Mouse (Mus musculus) forebrain, embryonic 16.5 days (tissue): ENCODE results near the gene Igsf9b. TPM values are rescaled to one million over a fixed set of nuclear protein-coding genes. Genes with fewer than 3 reads are reported as not detected.

ENCODE experiments used
- ATAC-seq: fragments of 200-750 bp; cut with Nextera tagmentation; 2 replicates; pipeline ENCODE4 v1.8.0; 2017; ENCODE audit warnings: mild to moderate bottlenecking, moderate library complexity
- H3K27ac ChIP-seq: fragments of 300-500 bp; sonication (generic); 2 replicates; pipeline ENCODE4 v1.5.1; 2014; ENCODE audit warnings: low read length, control low read depth
- H3K27me3 ChIP-seq: fragments of 300-500 bp; sonication (generic); replicated peaks from 2 replicates; pipeline ENCODE4 v1.6.1; 2014; ENCODE audit warnings: low read length; ENCODE audit not compliant: control insufficient read depth, insufficient read depth
- H3K36me3 ChIP-seq: fragments of 300-500 bp; sonication (generic); 2 replicates; pipeline ENCODE4 v1.6.1; 2014; ENCODE audit not compliant: control insufficient read depth, insufficient read depth
- H3K4me1 ChIP-seq: fragments of 300-500 bp; sonication (generic); replicated peaks from 2 replicates; pipeline ENCODE4 v1.6.1; 2014; ENCODE audit warnings: low read length; ENCODE audit not compliant: control insufficient read depth, insufficient read depth
- H3K4me2 ChIP-seq: fragments of 300-500 bp; sonication (generic); 2 replicates; pipeline ENCODE4 v1.6.1; 2014; ENCODE audit warnings: mild to moderate bottlenecking, low read length, control low read depth
- H3K4me3 ChIP-seq: fragments of 300-500 bp; sonication (generic); replicated peaks from 2 replicates; pipeline ENCODE4 v1.5.1; 2014; ENCODE audit warnings: mild to moderate bottlenecking, low read length, control low read depth
- H3K9ac ChIP-seq: fragments of 300-500 bp; sonication (generic); replicated peaks from 2 replicates; pipeline ENCODE4 v1.6.1; 2014; ENCODE audit warnings: low read depth, low read length, control low read depth
- H3K9me3 ChIP-seq: fragments of 300-500 bp; sonication (generic); 2 replicates; pipeline ENCODE4 v1.6.1; 2016; ENCODE audit warnings: low read length; ENCODE audit not compliant: control insufficient read depth
- WGBS: fragments of 180-500 bp; shearing (Covaris S2); extraction: QIAGEN DNeasy Blood & Tissue Kit; methylation state at CpG from one replicate; pipeline ENCODE4 v1.1.7; 2014; 5-methylcytosine and 5-hydroxymethylcytosine counted together
- polyA plus RNA-seq: library from polyadenylated mRNA; unstranded; fragments of >200 nt; fragmentation: Nextera tagmentation; extraction: Ambion mirVana; gene quantifications from 2 replicates; pipeline ENCODE4 v1.2.1, GENCODE M21; 2015

Igsf9b gene
- polyA plus RNA-seq, 1 experiment from 2014 or later: 16.7 TPM

DNA sequence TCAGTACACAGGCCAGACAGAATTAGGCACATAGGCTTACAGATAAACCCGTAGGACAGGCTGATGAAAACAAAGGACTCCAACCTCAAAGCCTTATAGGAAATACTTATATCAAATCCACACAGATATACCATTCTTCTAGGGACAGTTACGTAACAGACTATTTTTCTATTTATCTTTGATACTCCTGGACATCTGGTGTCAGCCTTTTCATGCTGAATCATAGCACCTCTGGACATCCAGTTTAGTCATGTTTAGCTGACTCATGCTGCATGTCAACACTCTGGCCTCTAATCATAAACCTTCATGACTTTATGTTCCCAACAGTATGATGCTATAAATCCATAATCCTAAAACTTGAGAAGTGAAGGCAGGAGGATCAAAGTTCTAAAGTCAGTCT is 29.1 kb upstream of the Igsf9b start:
- H3K4me2 ChIP-seq: no peak overlapping the region
- ATAC-seq: no peak
- H3K27ac ChIP-seq: no peak overlapping the region
- H3K4me3 ChIP-seq: no peak overlapping the region
- peaks cover 3% of the 10 kb centered on the region; the same call in 1 of the 2 replicates for H3K9me3 ChIP-seq
- no peaks in the 10 kb centered on the region for H3K27me3 ChIP-seq
- H3K36me3 ChIP-seq: no peaks in the 10 kb centered on the region
- no peaks in the 10 kb centered on the region for H3K4me1 ChIP-seq
- WGBS: 75% methylated on average over 2 of the region's 2 CpGs
- no peak overlapping the region for H3K9ac ChIP-seq

DNA sequence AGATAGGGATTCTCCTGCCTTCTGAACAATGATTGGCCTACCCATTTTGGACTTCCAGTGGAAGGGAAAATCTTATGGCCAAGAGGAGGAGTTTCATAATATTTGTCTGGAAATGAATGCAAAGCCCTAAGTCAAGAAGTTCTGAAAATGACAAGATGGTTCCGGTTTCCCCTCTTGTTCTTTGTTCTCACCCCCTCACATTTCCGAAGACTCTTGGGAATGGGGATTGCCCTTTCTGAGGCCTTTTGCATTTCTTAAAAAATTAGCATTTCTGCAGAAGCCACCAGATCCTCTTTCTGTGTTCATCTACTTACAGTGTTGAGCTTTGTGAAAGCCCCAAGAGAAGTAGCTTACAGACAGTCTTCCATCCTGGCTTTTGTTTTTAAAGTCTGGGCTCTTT is 27.1 kb upstream of the Igsf9b start:
- H3K27me3 ChIP-seq: no peaks in the 10 kb centered on the region
- H3K4me1 ChIP-seq: no peaks in the 10 kb centered on the region
- WGBS: 91% methylated on average over 2 of the region's 2 CpGs
- H3K36me3 ChIP-seq: no peaks in the 10 kb centered on the region
- ATAC-seq: no peak
- H3K9ac ChIP-seq: no peak overlapping the region
- no peak overlapping the region for H3K27ac ChIP-seq
- no peak overlapping the region for H3K4me2 ChIP-seq
- no peak overlapping the region for H3K4me3 ChIP-seq
- H3K9me3 ChIP-seq: peaks cover 3% of the 10 kb centered on the region; the same call in 1 of the 2 replicates

GRCm38 (mm10) chr9:27272858-27273257 is 26.1 kb upstream of the Igsf9b start:
- Histone ChIP-seq H3K9ac (no peak overlapping the region), H3K4me3 (no peak overlapping the region), H3K9me3 (peaks cover 3% of the 10 kb centered on the region; the same call in 1 of the 2 replicates), H3K4me1 (no peaks in the 10 kb centered on the region), H3K27ac (no peak overlapping the region), H3K27me3 (no peaks in the 10 kb centered on the region), H3K4me2 (no peak overlapping the region), H3K36me3 (no peaks in the 10 kb centered on the region)
- no peak for ATAC-seq
- 95% methylated on average over 1 of the region's 1 CpGs for WGBS

DNA sequence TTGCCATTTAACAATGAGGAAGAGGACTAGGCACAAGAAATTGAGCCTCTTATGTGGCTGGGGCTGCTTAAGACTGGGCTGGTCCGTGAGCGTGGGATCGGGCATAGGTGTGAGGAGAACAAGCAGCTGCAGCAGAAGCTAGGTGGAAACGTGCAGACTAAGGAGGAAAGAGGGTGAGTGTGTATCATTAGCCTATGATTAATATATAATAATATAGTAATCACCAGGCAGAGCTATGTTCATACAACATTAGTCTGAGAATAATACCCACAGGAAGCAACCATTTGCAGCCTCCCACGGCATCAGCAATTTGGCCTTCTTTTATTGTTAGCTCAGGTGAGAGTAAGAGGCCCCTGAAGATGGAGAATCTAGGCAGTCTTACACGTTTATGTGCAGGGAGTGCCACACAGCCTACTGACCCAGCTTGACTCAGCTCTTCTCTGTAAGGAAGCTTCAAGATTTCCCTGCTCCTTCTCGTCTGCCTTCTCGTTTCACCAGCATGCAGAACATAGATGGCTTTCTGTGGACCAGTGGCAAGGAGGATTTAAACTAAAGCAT is 22.6 kb upstream of the Igsf9b start:
- H3K4me2 ChIP-seq: no peak overlapping the region
- H3K4me3 ChIP-seq: no peak overlapping the region
- no peak for ATAC-seq
- no peaks in the 10 kb centered on the region for H3K27me3 ChIP-seq
- 80% methylated on average over 8 of the region's 8 CpGs for WGBS
- H3K4me1 ChIP-seq: 0 out of 2 replicates have a peak, but pooled peaks cover 2% of the 10 kb centered on the region
- H3K9me3 ChIP-seq: peaks cover under 1% of the 10 kb centered on the region; the same call in 1 of the 2 replicates
- H3K9ac ChIP-seq: no peak overlapping the region
- H3K27ac ChIP-seq: no peak overlapping the region
- no peaks in the 10 kb centered on the region for H3K36me3 ChIP-seq

DNA sequence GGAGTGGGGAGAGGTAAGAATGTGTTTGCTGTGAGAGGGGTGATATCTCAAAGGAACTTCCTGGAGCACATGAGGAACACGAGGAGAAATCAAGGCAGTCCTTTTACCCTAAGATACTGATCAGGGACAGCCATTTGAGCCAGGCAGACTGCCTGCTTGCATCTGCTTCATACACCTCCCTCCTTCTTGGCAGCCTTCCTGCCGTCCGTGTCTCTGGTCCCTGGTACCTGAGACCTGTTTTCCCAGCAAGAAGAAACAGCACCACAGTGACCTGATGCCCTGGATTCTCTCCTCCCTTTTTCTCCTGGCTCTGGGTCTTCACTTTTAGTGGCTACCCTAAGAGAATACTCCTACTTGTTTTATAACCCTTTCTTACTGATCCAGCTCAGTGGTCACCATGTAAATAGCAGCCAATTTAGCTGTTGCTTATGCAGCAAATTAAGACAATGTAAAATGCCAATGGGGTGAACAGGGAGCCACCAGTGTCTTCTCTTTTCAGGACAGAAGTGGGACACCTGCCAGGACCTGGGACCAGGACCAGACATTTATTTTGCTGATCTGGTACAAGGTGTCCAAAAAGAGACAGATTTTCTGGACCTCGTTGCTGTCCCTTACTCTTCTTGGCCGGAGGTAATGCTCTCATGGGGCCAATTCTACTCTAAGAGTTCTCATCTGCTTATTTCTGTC is 21.5 kb upstream of the Igsf9b start:
- no peak overlapping the region for H3K9ac ChIP-seq

GRCm38 (mm10) chr9:27279041-27279440 is 20.0 kb upstream of the Igsf9b start:
- Histone ChIP-seq H3K36me3 (no peaks in the 10 kb centered on the region), H3K9me3 (no peaks in the 10 kb centered on the region), H3K4me2 (no peak overlapping the region), H3K9ac (no peak overlapping the region), H3K27ac (no peak overlapping the region), H3K4me1 (0 out of 2 replicates have a peak, but pooled peaks cover 2% of the 10 kb centered on the region), H3K27me3 (no peaks in the 10 kb centered on the region), H3K4me3 (no peak overlapping the region)
- no peak for ATAC-seq
- 50% methylated on average over 1 of the region's 1 CpGs for WGBS

More for the DNA sequence above, 21.5 kb upstream of the Igsf9b start:
- H3K36me3 ChIP-seq: no peaks in the 10 kb centered on the region
- H3K27ac ChIP-seq: no peak overlapping the region
- no peak overlapping the region for H3K4me3 ChIP-seq
- no peak for ATAC-seq
- no peaks in the 10 kb centered on the region for H3K27me3 ChIP-seq
- no peaks in the 10 kb centered on the region for H3K9me3 ChIP-seq
- no peak overlapping the region for H3K4me2 ChIP-seq
- WGBS: 68% methylated on average over 5 of the region's 5 CpGs
- H3K4me1 ChIP-seq: 0 out of 2 replicates have a peak, but pooled peaks cover 2% of the 10 kb centered on the region

- WGBS: 80% methylated on average over 4 of the region's 4 CpGs
- no peak for ATAC-seq
- Histone ChIP-seq H3K9me3 (no peaks in the 10 kb centered on the region), H3K27ac (no peak overlapping the region), H3K4me3 (no peak overlapping the region), H3K27me3 (no peaks in the 10 kb centered on the region), H3K36me3 (no peaks in the 10 kb centered on the region), H3K4me2 (no peak overlapping the region), H3K9ac (no peak overlapping the region), H3K4me1 (0 out of 2 replicates have a peak, but pooled peaks cover 2% of the 10 kb centered on the region)
Observed at GRCm38 (mm10) chr9:27280976-27281375, 18.0 kb upstream of the Igsf9b start.

DNA sequence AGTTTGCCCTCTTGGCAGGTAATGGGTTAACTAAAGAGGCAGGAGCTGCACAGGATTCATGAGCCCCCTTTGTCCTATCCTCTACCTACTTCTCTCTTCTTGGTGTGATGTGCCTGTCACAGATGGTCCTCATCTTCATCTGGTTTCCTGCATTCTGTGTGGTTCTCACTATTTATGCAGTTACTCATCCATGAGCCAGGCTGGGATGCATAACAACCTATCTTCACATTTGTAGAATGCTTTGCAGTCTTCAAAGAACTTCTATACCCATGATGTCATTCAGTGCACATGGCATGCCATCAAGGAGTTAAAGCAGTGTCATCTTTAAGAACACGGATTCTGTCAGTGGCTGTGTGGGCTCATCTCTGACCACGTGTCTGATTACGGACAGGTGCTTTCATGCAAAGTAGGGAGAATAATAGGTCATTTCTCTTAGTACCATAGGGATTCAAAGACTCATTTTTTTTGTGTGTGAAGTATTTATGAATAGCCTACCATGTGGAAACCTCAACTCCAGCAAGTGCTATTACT is 13.2 kb upstream of the Igsf9b start:
- H3K4me2 ChIP-seq: no peak overlapping the region
- WGBS: 60% methylated on average over 3 of the region's 3 CpGs
- peaks cover 13% of the 10 kb centered on the region for H3K4me1 ChIP-seq
- 0 out of 2 replicates have a peak, but pooled peaks cover 3% of the 10 kb centered on the region for H3K27me3 ChIP-seq
- H3K4me3 ChIP-seq: no peak overlapping the region
- no peaks in the 10 kb centered on the region for H3K9me3 ChIP-seq
- no peak overlapping the region for H3K9ac ChIP-seq
- H3K36me3 ChIP-seq: no peaks in the 10 kb centered on the region
- H3K27ac ChIP-seq: no peak overlapping the region
- no peak for ATAC-seq

- Histone ChIP-seq H3K36me3 (no peaks in the 10 kb centered on the region), H3K9me3 (no peaks in the 10 kb centered on the region), H3K9ac (no peak overlapping the region), H3K4me1 (peaks cover 13% of the 10 kb centered on the region), H3K4me2 (no peak overlapping the region), H3K27me3 (0 out of 2 replicates have a peak, but pooled peaks cover 3% of the 10 kb centered on the region), H3K27ac (no peak overlapping the region), H3K4me3 (no peak overlapping the region)
- WGBS: 82% methylated on average over 4 of the region's 4 CpGs
- ATAC-seq: no peak
Observed at GRCm38 (mm10) chr9:27286296-27286695, 12.7 kb upstream of the Igsf9b start.
